Mouse (Mus musculus) adipocyte (in vitro differentiated cells): Measurements from ENCODE around the gene Gm19684.
A peak's percentile ranks its signal among the peaks of the same experiment; 100 is the strongest.
"Not testable (repeated sequence)": the region's sequence is repeated elsewhere in the genome, so short reads cannot be mapped to it uniquely, and the experiment has no call there.

Experiments used
- DNase-seq: peaks from one replicate; pipeline ENCODE4 v3.0.0-alpha.2; 2016; ENCODE audit warnings: low spot score

Gene Gm19684

DNA sequence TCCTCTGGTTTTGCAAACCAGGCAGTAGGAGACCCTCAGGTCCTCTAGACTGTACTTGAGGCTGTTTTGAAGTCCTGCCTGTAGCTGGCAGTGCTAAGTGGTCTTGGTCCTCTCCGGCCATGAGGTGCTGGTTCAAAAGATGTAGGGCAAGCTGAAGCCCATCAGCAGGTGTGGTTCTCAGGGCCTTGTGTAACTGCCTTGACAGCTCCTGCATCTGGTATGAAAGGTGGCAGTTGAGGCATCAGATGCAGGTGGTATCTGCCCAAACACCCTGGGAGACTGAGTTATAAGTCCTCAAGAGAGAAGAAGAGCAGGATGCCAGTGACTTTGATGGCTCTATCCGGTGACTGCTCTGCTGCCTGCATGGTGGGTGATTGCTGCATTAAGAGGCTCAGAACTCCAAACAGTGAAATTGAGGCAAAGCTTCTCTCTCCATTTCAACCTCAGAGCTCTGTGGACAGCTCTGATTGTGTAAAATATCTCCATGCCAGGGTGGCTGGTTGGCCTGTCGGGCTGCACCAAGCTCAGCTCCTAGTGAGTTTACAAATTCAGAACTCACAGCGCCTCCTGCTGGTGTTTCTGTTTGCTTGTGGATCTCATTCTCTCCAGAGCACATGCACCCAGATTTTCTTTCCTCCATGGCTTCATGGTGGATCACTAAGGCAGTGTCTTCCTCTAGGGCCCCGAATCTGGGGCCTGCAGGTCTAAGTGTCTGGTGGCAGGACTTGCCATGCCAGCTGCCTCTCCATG is 10.2 kb downstream of the Gm19684 start:
- peak; percentile 92 for DNase-seq

DNA sequence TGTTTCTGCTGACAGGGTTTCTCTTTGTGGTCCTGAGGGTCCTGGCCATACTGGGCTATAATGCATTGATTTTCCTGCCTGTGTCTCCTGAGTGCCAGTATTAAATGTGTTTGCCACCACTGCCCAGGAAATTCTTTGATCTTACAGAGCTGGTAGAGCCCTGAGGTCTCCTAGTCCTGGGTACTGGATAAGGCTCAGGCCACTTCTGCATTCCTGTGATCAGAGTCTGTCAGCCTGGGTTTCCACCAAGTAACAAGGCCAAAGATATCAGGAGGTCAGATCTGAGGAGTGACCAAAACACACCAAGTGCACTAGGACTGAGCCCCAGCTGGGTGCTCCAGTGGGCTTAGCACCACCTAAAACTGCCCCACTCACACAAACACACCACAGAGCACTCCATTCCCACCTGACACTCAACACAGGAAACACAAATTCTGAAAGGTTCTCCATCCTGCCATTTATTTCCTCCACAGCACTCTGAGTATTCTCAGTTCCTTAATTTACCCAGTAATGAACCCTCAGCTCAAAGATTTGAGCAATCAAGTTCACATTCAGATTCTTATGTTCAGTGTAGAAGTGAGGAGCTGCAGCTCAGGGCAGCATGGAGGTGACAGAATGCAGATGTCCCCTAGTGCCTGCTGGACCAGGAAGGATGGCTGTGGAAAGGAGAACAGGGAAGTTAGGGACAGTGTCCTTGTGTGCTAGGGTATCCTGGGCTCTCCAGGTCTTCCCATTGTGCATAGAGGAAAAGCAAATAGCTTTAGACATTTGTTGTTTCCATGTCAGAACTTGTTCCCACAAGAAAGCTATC is 14.1 kb downstream of the Gm19684 start:
- DNase-seq: not testable (repeated sequence)

DNA sequence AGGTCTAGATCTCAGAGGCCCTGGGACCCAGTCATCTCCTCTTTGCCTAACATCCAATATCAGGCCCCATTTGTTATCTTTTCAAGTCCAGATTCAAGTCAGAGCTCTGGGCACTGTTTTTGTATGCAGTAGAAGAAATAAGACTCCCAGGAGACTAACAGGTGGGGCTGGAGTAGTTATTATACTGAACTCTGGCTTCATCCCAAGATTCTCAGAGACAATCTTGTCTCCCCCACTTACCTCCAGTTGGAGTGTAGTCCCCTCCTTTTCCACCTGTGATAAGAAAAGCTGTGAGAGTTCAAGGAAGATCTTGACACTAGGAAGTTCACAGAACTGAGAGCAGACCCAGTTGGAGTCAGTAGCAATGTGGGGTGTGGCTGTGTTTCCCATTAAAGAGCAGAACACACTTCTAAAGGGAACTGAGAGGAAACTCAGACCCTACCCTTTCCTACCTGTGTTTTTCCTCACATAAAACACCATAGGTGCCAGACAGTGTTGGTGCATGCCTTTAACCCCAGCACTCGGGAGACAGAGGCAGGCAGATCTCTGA is 14.9 kb downstream of the Gm19684 start:
- not testable (repeated sequence) for DNase-seq

DNA sequence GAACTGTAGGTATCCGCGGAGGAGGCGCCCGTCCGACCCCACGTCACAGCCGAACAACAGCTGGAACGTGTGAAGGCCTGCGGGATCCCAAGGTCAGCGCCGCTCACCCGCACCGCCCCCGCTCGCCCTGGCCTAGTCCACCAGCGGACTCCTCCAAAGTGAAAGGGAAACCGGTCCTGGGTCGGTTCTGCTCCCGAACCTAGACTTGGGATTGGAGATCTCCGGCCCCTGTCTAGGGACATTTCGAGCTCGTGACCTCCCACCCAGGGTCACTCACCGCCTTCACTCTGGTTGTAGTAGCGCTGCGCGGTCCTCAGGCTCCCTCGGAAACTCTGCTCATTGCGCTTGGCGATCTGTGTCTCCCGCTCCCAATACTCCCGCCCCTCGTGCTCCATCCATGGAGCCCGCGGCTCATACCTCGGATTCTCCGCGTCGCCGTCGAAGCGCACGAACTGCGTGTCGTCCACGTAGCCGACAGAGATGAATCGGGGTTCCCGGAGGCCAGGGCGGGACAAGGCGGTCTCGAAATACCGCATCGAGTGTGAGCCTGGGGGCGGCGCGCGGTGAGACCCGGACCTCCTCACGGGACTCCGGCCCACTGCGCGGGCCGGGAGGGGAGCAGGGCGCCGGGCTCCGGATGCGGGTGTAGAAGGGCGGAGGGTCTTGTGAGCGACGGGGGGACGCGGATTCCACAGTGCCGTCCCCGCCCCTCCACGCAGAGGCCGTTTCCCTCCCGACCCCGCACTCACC is 23.8 kb downstream of the Gm19684 start:
- no peak for DNase-seq

DNA sequence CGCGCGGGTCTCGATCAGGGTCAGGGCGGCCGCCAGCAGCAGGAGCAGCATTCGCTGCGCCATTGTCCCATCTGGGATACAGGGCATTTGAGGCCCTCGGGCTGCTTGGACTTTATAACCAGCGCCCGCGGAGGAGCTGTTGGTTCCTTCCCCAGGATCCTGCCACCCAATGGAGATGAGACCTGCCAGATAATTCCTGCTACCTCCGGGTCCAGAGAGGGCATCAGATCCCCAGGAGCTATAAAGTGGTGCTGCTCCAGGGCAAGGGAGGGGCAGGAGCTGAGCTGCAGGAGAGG is 24.3 kb downstream of the Gm19684 start:
- DNase-seq: not testable (repeated sequence)

DNA sequence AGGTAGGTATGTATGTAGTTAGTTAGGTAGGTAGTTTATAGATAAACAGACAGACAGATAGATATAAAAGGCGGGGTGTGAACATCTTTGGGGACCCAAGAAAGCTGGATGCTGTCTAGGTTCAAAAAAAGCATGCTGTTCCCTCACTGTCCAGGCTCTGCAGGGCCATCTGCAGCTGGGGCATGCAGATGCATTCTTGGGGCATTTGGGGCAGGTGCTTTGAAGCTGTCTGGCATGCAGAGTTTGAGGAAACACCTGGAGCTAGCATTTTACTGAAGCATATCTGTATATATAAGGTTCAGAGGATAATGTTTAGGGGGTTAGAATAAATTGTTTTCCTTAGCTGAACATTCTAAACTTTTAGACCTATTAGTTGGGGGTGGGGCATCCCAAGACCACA is 25.5 kb downstream of the Gm19684 start:
- DNase-seq: not testable (repeated sequence)

DNA sequence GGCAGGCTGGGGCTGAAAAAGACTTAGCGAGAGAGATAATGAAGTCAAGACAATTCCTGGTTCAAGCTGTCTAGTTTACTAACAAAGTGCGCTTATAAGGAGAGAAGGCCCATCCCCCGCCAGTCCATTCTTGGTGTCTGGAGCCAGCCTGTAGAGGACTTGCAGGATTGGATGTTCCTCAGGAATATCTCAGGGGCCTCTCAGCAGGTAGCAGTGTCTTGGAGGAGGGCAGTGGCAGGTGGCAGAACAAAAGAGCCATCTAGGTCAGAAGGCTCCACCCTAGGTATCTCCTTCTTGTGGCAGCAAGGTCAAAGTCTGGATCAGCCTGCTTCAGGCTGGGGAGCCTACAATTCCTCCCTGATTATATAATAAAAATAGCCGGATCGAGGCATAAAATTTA is 27.0 kb downstream of the Gm19684 start:
- DNase-seq: not testable (repeated sequence)

DNA sequence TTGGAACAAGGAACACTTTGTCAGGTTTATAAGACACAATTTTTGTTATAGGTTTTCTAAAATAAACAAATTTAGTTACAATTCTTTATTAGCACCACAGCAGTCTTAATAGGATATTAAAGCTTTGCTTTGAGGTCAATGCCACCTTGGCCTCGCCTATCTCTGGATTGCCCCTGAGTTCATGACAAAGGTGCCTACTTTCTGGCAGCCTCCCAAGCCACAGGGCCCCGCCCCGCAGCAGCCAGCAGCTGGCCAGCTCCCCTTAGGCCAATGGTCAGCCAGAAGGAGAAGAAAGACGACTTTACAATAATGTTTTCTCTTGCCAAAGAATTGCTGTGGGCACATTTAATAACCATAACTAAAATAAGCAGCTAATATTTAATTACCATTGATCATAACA is 29.7 kb downstream of the Gm19684 start:
- DNase-seq: not testable (repeated sequence)

DNA sequence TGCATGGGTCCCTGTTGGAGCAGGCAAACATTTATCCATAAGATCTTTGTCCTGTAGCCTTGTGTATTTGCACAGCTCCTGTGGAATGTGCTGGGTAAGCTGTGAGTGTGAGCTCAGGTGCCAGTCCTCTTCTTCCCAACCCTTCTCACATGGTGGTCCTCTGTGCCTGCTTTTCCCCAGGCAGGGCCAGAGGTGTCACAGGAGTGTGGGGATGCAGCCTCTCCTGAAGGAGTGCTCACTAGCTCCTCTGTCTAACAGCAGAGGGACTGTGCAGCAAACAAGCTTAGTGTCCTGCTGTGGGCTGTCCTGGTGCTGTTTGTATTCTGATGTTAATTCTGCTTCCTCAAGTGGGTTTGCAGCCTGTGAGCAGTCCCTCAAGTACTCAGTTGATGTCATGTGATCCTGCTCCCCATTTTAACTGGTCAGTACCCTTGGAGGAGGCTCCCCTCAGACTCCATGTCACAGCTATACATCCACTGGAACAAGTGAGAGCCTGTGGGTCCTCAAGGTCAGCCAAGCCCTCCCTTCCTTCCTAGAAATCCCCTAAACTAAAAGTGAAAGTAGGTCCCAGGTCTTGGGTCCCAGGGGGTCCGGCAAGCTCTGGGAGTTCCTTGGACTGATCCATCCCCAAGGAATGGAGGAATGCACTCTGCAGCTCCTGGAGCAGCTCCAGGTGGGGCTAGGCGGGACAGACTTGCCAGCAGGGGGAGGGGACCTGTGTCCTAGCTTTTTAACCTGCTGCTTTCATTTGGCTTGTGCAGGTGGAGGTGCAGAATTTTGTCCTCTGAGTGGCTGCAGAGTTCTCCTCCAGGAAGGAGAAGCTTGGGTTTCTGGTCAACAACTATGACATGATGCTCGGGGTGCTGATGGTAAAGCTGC is 33.0 kb downstream of the Gm19684 start:
- DNase-seq: no peak

DNA sequence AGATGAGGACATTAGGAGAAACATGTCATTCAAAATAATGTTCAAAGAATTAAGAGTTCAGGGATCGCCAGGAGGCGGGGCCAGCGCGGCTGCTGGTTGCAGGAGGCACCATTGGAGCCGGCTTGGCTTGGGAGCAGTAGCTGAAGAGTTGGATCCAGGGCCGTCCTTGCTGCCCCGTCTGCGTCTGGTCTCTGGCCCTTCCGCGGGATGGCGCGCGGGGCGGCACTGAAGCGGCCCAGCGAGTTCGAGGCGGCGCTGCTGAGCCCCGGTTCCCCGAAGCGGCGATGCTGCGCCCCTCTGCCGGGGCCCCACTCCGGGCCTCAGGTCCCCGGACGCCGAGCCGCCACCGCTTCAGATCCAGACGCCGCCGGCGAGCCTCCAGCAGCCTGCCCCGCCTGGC is 36.3 kb downstream of the Gm19684 start:
- not testable (repeated sequence) for DNase-seq

DNA sequence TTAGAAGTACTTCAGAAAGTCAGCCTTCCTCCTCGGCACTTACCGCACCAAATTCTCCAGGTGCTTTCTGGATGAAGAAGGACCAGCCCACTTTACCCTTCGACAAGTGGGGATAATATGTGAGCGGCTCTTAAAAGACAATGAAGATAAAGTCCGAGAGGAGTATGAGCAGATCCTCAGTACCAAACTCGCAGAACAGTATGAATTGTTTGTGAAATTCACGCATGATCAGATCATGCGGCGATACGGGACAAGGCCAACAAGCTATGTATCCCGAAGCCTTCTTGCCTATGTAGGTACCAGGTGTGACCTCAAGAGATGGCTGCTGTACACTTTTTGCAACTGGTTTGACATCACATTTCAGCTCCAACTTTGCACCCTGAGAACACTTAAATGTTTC is 36.8 kb downstream of the Gm19684 start:
- DNase-seq: not testable (repeated sequence)

DNA sequence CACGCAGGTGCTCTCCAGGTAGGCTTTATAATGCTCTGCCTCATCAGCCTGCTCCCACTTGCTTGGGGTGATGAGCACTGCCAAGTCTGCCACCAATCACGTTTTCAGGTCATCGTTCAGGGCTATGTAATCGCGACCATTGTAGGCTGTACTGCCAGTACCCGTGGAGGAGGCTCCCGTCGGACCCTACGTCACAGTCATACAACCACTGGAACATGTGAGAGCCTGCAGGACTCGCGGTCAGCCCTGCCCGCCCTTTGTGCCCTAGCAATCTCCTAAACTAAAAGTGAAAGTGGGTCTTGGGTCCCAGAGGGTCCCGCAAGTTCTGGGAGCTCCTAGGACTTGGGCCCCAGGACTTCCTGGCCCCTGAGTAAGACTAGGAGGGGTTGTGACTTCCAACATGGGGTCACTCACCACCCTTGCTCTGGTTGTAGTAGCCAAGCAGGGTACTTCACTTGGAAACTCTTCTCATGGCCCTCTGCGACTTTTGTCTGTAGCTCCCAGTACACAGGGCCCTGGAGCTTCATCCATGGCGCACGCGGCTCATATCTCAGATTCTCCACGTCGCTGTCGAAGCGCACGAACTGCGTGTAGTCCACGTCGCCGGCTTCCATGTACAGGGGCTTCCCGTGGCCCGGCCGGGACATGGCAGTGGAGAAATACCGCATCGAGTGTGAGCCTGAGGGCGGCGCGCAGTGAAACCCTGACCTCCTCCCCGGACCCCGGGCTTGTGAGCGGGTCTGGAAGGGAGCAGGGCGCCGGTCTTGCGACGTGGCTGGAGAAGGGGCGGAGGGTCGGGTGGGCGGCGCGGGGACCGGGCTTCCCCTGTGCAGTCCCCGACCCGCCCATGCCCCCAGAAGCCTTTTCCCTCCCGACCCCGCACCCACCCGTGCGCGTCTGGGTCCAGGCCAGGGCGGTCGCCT is 39.9 kb downstream of the Gm19684 start:
- no peak for DNase-seq

DNA sequence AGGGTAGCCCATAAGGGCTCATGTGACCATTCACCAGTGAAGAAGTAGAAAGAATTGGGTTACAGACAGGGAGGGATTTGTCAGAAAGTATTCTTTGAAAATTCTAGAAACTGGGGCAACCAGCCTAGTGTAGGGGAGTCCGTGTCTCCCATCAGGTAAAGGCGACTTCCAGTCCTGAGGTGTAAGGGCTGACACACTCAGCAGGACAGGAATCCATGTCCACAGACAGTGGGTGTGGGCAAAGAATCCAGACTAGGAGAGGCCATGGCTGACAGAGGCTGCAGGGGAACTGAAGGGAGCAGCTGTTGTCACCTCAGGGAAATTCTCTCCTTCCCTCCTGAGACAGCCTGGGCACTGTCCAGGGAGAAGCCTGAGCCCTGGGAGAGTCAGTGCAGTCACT is 45.4 kb downstream of the Gm19684 start:
- DNase-seq: not testable (repeated sequence)

DNA sequence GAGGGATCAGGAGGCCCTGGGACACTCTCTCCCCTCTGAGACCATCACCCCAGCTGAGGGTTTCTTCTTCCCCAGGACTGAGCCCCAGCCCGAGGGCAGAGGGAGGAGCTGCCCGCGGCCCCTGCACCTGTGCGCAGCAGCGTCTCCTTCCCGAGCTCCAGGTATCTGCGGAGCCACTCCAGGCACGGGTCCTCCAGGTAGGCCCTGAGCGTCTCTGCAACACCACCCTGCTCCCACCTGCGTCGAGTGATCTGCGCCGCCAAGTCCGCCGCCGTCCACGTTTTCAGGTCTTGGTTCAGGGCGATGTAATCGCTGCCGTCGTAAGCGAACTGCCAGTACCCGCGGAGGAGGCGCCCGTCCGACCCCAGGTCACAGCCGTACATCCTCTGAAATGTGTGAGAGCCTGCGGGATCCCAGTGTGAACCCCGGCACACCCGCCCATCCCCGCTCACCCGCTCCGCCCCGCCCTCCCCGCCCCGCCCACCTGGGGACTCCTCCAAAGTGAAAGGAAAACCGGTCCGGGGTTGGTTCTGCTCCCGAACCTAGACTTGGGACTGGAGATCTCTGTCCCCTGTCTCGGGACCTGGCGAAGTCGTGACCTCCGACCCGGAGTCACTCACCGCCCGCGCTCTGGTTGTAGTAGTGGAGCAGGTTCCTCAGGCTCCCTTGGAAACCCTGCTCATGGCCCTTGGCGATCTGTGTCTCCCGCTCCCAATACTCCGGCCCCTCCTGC is 46.0 kb downstream of the Gm19684 start:
- no peak for DNase-seq

DNA sequence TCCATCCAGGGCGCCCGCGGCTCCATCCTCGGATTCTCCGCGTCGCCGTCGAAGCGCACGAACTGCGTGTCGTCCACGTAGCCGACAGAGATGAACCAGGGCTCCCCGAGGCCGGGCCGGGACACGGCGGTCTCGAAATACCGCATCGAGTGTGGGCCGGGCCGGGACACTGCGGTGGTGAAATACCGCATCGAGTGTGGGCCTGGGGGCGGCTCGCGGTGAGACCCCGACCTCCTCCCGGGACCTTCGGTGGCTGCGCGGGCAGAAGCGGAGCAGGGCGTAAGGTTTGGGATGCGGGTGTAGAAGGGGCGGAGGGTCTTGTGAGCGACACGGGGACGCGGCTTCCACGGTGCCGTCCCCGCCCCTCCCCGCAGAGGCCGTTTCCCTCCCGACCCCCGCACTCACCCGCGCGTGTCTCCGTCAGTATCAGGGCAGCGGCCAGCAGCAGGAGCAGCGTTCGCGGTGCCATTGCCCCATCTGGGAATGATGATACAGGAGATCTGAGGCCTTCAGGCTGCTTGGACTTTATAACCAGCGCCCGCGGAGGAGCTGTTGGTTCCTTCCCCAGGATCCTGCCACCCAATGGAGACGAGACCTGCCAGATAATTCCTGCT is 46.7 kb downstream of the Gm19684 start, which contains the start of gene Gm8909:
Gene Gm8909, minus strand, starts transcription at position 499 of the 614 bp plus-strand sequence.
- no peak for DNase-seq

DNA sequence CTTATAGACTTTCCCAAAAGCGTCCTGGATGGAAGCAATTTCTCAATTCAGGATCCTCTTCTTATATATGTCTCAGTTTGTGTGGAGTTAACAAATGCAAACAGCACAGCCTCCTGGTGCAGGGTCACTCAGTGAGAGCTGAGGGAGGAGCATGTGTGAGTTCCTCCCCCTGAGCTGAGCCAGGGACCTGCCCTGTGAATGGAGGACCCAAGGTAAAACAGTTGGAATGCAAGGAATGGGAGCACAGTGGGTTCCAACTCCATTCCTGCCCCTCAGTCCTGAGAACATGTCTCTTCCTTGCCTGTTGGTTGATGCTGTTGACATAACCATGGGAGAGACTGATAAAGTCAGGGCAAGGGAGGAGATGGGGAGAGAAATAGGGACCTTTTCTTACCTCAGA is 47.6 kb downstream of the Gm19684 start:
- DNase-seq: not testable (repeated sequence)

DNA sequence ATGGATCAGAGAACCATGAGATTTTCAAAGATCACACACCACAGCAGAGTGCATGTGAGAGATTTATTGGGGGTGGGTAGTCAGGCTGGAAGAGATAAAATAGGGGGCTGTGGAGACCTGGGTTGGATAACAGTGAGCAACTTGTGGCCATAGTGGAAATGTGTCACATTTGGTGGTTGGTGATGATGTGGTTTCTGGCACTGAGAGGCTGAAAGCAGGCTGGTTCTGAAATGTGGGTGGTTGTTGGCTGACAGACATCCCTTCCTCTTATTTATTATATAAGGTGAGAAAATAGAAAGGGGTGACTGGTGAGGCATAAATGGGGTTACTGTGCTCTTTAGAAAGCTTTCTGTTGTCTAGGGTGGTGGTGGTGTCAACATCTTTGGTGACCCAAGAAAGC is 48.3 kb downstream of the Gm19684 start:
- DNase-seq: no peak

DNA sequence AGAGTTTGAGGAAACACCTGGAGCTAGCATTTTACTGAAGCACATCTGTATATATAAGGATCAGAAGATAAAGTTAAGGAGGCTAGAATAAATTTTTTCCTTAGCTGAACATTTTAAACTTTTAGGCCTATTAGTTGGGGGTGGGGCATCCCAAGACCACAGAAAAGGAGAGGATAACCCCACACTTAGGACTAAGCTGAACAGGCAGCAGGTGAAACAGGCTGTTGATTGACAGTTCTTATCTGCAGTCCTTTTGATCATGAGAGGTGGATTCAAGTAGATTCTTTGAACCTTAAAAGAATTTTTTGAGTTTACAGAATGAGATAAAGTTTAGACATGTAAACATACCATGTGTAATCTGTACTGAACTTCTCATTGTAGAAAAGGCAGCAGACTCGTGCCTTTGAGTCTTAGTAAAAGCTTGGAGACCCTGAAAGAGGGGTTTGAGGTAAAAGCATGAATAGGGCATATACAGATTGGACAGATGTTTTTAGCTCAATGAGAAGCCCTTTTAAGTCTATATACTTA is 48.9 kb downstream of the Gm19684 start:
- DNase-seq: no peak

DNA sequence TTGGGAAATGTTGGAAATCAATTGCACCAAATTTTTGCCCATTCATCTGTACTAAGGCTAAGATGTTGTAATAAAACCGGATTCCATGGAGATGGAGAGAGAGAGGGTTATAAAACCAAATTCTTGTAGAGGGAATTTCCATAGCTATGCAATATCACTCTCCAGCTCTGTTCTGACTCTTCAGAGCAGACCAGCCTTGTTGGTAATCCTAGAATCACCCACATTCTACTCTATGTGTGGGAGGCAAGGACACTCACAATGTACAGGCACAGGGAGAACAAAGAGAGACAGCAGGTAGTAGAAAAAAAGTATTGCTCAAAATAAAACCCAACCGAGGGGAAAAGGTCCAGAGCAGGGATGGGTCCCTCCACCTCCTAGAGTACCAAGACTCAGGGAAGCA is 54.7 kb downstream of the Gm19684 start:
- not testable (repeated sequence) for DNase-seq
